Mouse (Mus musculus): Measurements from ENCODE around the gene Ggcx.
"Not testable (repeated sequence)": the region's sequence is repeated elsewhere in the genome, so short reads cannot be mapped to it uniquely, and the experiment has no call there.

Ggcx gene

DNA sequence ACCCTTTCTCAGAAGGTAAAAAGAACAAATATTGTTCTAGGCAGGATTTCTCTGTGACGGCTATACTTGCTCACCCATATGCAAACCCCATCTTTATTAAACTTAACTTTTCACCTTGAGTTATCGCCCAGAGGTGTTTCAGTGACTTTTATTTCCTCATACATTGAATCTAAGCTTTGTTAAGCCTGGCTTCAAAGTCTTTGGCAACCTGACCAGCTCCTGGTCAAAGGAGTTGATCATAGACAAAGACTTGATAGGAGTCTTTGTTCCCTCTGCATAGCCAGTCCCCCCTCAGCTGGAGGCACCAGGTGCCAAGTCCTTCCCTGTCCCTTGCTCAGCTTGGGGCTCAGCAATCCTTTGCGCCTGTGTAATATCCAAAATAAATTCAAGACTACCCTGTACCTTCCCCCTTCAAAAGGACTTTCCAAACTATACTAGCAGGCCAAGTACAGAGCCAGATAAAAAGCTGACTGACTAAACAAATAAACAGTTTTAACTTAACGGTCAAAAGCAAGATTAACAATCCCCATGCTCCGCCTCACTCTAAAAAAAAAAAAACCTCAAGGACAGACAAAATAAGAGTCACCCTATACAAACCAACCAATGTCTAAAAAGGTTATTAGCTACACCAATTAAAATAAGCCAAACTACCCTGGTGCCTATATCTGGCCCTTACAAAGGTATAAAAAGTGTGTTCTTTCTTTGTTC lies 48.6 kb downstream of the Ggcx start:
- not testable (repeated sequence) for DNase-seq (ENCODE audit: low spot score in 2 of 2)

DNA sequence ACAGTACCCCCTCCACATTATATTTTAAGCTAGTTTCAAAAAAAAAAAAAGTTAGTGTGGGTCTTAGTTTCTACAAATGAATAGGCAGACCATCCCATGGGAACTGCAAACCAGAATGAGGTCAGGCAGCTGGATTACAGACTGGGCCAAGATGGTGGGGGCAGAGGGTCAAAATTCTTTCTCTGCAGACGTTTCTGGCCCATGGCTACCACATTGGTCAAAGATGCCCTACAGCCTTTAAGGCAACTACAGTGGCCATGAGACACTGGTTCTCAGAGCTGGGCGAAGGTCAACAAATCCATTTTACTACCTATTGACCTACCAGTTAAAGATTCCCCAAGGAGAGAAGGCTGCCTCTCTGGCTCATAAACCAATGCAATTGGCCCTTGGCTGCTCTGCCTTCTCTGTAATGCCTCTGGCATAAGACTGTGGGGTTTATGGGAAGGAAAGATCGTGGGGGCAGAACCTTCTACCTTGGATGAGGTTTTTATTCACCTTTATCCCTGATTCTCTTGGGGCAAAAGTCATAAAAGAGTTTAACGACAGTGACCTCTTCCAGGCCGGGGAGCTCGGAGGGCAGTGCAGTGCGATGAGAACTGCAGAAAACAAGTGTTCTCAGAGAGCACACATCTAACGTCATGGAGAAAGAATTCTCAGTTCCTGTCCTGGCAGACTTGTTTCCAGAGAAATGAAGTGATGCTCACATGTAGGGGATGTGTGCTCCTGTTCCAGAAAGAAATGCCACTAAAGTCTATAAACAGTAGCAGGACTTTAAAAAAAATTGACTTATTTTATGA lies 51.5 kb downstream of the Ggcx start:
- DNase-seq (ENCODE audit: low spot score in 2 of 2) = no peak

DNA sequence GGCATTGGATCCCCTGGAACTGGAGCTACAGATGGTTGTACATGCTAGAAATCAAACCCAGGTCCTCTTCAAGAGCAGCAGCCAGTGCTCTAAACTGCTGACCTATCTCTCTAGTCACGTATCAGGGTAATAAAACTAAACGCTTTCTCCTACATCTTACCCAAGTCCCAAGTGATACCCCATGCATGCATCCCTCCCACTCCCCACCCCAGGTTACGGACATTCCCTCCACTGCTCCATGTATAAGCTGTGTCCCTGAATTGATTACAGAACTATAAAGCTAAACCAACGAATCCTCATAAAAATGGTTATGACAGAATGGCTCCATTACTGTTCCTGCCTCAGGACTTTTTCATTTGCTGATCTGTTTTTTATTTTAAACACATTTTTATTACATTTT lies 52.1 kb downstream of the Ggcx start:
- no peak for DNase-seq (ENCODE audit: low spot score in 2 of 2)

DNA sequence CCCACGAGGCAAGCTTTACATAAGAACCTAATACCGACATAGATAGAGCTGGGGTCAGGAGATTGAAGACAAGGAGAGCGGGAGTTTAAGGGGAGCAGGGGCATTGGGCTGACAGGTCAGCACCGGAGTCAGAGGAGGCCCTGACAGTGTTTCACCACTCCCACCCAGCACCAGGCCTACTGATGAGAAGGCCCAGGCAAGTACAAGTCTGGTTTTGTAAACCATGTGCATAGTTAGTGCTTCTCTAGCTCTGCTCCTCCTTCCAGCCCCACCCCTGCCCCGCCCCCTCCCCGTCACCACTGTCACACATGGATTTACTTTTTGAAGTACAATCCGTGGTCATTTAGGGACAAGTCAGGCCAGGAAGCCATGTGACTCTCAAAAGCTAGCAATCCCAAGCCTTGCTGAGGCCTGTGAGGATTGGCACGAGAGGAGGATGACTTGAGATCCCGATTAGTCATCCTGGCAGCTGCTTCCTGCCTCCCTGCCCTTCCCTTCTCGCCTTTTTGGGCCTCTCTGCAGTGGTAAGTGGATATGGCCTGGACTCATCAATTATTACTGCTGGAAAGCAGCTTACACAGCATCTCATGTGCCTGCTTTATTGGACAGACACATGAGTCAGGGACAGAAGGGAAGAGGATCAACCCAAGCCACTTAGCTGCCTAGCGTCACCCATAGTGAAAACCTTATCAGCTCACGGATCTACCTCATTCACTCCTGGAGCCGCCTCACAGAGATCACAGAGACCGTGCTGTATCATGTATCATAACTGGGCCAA lies 59.3 kb downstream of the Ggcx start:
- DNase-seq (ENCODE audit: low spot score in 2 of 2) = no peak

GRCm38 (mm10) chr6:72475221-72475985 lies 61.3 kb downstream of the Ggcx start:
- DNase-seq (ENCODE audit: low spot score in 2 of 2) = no peak

DNA sequence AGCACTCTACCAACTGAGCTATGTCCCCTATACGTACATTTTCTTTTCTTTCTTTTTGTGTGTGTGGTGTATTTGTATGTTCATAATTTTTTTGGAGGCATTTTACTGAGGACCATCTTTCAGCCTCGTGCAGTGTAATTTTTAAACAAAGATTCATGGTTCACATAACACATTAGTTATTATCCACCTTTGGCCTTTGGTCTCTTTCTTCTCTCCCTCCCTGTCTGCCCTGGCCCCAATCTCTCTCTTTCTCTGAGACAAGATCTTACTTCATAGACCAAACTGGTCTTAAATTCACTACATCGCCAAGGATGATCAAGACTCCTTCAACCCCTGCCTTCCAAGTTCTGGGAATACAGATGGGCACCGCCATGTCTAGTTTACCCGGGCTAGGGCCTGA lies 62.7 kb downstream of the Ggcx start:
- no peak for DNase-seq (ENCODE audit: low spot score in 2 of 2)

DNA sequence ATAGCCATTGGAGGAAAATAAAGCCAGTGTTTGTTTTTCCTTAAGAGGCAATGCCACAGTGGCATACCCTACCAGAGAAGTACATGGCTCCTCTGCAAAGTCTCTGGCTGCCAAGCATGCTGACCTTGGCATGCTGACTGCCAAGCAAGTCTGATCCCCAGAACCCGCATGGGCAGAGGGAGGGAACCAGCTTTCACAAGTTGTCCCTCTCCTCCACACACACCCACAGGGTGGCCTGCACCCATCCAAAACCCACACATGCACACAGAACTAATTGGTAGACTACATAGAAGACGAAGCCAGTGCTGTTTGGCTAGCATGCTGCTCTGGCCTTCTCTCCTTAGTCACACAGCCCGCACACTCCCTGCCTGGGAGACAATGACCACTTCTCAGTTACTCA lies 63.5 kb downstream of the Ggcx start:
- DNase-seq (ENCODE audit: low spot score in 2 of 2) = no peak

DNA sequence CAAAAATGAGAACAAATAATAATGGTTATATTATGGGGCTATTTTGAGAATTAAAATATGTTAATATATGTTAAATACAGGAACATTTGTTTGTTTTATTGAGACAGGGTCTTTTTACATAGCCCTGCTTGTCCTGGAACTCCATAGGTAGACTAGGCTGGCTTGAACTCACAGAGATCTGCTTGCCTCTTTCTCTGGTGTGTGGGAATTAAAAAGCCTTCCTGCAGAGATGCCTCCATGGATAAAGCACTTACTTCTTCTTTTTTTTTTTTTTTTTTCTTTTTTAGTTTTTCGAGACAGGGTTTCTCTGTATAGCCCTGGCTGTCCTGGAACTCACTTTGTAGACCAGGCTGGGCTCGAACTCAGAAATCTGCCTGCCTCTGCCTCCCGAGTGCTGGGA lies 64.6 kb downstream of the Ggcx start:
- DNase-seq (ENCODE audit: low spot score in 2 of 2) = not testable (repeated sequence)

- no peak for DNase-seq (ENCODE audit: low spot score in 2 of 2)
These were observed 65.7 kb downstream of the Ggcx start for GRCm38 (mm10) chr6:72479645-72480421.

GRCm38 (mm10) chr6:72480422-72480702 lies 66.3 kb downstream of the Ggcx start:
- no peak for DNase-seq (ENCODE audit: low spot score in 2 of 2)

All from spleen, postnatal 10 days (tissue).